Mouse (Mus musculus): ENCODE measurements at regions not wholly inside any gene's neighbourhood (a gene's known extent, or its start where the extent isn't known, plus 50 kb on each side); places are given as distances from the start of the nearest gene placed in this dataset.
A peak's percentile ranks its signal among the peaks of the same experiment; 100 is the strongest.
"Not testable (repeated sequence)": the region's sequence is repeated elsewhere in the genome, so short reads cannot be mapped to it uniquely, and the experiment has no call there.

GRCm38 (mm10) chr16:8914183-8914582, 84.3 kb downstream of the 1810013L24Rik start:
- DNase-seq (ENCODE audit: low read depth, low spot score) = not testable (repeated sequence)

GRCm38 (mm10) chr16:8916091-8916490, 86.2 kb downstream of the 1810013L24Rik start:
- DNase-seq (ENCODE audit: low read depth, low spot score) = no peak

DNA sequence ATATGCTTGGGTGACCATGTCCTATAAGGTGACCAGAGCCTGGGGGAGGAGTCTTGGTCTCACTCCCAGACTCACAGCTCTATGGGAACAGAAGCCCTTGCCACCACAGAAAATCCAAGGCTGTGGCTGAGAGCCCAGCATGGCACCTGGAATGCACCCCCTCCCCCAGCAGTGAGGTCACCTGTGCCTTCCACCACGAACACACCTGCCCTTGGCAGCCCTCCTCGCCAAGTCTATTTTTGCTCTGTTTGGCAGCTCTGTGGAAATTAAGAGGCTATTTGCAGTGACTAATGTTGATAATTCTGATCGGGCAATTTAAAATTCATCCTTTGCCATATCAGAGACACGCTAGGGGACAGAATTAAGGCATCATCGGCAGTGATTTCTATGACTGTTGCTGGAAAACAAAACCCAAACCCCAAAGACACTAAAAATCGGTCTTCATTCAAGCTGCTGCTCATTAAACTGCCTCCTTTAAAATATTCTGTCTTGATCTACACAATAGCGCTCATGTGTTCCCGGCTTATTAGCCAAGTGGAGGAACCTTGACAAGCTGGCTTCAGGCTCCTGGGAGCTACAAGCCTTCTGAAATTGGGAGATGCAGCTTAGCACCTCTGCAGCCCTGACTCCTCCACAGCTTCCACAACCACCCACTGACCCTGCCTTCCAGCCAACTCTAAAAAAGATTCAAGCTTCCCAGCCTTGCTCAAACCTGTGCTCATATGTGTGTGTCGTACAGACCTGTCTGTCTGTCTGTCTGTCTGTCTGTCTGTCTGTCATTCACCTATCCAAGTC, 89.0 kb downstream of the 1810013L24Rik start:
- no peak for DNase-seq (ENCODE audit: low read depth, low spot score)

- DNase-seq (ENCODE audit: low read depth, low spot score) = no peak
Measured at GRCm38 (mm10) chr16:8924732-8925131, 94.8 kb downstream of the 1810013L24Rik start.

DNA sequence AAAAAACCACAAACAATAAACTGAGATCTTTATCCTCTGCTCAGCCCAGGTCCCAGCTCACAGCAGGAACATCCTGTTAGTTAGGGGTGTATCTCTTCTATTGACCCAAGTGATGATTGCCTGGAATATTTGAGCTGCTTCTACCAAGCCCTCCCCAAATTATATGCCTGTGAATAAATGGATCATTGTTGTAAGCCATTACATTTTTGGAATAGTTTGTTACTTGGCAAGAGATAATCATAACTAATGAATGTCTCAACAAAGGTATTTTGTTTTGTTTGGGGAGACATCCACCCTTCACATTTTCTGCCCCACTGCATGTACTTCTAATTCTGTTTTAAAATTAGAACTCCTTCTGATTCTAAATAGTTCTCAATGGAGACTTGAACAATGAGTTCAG, 102.1 kb downstream of the 1810013L24Rik start:
- no peak for DNase-seq (ENCODE audit: low read depth, low spot score)

- DNase-seq (ENCODE audit: low read depth, low spot score) = no peak
Measured at GRCm38 (mm10) chr16:8933121-8933520, 103.2 kb downstream of the 1810013L24Rik start.

- no peak for DNase-seq (ENCODE audit: low read depth, low spot score)
Measured at GRCm38 (mm10) chr16:8936446-8936845, 106.5 kb downstream of the 1810013L24Rik start.

DNA sequence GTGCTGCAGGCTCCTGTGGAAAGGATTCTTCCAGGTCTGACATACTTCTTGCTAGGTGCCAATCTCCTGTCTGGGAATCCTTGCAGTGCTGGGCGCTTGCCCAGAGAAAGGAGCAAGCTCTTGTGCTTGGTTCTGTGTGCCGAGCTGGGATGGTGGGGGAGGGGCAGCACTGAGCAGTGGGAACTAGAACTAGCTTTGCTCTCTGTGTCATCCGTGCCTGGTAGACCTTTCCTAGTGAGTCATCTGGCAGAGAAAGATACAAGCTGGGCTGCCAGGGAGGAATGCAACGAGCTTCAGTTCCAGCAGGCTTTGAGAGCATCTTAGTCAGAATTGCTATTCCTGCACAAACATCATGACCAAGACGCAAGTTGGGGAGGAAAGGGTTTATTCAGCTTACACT, 108.6 kb downstream of the 1810013L24Rik start:
- DNase-seq (ENCODE audit: low read depth, low spot score) = no peak

DNA sequence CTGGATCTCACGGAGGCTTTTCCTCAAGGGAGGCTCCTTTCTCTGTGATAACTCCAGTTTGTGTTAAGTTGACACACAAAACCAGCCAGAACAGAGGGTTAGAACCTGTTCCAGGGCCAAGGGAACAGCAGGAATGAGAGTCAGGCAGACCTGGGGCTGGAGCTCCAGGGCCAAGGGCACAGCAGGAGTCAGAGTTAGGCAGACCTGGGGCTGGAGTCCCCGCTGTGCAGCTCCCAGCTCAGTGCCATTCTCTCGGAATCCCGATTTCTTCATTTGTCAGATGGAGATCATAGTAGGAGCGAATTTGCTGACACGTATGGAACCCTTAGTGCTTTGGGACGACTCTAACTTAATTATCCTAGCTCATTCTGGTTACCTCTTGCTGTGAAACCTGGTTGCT, 109.2 kb downstream of the 1810013L24Rik start:
- DNase-seq (ENCODE audit: low read depth, low spot score) = no peak

- DNase-seq (ENCODE audit: low read depth, low spot score) = no peak
Measured at GRCm38 (mm10) chr16:8944412-8945102, 114.7 kb downstream of the 1810013L24Rik start.

DNA sequence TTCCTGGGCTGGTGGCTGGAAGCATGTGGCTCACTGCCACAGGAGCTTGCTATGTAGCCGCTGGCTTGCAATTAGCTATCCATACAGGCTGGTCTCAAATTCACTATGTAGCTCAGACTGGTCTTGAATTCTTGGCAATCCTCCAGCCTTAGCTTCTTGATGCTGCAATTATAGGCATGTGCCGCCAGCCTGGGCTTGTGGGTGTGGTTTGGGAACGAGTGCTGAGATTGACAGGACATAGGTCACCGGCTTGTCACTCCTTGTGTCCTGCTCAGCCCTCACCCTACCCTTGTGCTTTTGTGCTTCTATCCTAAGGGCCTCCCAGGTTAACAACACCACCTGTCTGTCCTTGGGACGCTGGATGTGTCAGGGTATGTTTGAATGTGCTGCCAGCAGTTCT, 117.9 kb downstream of the 1810013L24Rik start:
- no peak for DNase-seq (ENCODE audit: low read depth, low spot score)

- no peak for DNase-seq (ENCODE audit: low read depth, low spot score)
Measured at GRCm38 (mm10) chr16:8951156-8951899, 121.4 kb downstream of the 1810013L24Rik start.

- DNase-seq (ENCODE audit: low read depth, low spot score) = no peak
Measured at GRCm38 (mm10) chr16:8961739-8962138, 131.8 kb downstream of the 1810013L24Rik start.

DNA sequence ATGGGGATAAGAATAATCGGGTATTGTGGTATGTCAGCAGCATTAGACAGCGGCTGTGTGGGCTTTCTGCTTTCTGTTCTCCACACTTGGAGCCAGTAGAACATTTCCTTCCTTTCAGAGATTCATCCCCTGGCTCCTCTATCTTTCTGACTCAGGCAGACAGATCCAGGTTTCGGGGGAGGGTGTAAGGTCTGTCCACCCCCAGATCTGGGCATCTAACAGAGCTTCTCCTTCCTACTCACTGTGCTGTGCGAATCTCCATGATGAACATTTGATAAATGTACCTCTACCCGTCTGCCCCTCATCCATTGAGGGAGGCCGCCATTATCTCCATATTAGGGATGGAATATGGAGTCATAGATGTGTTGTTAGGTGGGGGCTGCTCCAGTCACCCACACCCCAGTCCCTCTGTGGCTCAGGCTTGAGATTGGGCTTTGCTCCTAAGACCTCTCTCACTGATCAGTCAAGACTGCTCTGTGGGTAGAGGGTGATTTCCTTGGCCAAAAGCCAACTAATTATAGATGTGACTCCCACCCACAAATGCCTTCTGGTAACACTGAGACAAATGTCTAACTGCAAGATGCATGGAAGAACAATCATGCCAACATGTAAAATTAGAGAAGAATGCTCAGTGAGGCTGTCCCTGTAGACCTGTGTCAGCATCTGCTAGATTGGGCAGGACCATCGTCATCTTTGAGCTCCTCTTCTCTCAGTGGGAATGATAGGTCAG, 163.8 kb downstream of the 1810013L24Rik start:
- no peak for DNase-seq (ENCODE audit: low read depth, low spot score)

DNA sequence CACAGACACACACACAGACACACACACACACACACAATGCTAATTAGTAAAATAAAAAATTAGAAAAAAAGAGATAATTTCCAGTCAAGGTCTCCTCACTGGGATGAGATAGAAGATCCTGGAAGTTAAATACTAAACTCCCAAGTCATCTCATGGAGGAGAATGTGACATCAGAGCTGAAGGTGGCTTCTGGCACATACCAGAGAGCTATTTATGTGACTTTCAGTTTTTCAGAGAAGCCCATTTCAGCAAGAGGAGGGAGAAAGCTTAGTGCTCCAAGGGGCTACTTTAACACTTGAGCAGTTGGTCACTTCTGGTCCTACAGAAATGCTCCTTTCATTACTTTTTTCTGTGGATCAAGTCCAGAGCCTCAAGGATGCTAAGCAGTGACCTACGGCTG, 164.6 kb downstream of the 1810013L24Rik start:
- no peak for DNase-seq (ENCODE audit: low read depth, low spot score)

GRCm38 (mm10) chr16:8997250-8997649, 167.3 kb downstream of the 1810013L24Rik start:
- no peak for DNase-seq (ENCODE audit: low read depth, low spot score)

DNA sequence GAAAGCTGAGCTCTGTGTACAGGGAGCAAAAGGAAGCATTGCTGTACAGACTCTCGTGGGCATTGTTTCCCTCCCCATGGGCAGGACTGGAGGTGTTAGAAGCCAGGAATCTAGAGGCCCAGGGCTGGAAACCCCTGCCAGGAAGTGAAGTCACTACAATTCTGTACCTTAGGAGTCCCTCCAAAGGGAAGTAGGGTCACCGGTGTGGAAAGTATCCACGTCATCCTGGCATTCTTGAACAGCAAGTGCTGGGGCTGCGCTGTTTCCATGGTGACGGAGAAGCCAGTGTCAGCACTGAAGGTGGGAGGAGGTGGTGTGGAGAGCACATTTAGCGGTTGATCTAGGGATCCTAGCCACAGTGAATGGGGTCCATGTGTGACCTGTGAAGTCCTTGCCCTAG, 174.1 kb downstream of the 1810013L24Rik start:
- DNase-seq (ENCODE audit: low read depth, low spot score) = no peak

GRCm38 (mm10) chr16:9005933-9006332, 176.0 kb downstream of the 1810013L24Rik start:
- no peak for DNase-seq (ENCODE audit: low read depth, low spot score)

DNA sequence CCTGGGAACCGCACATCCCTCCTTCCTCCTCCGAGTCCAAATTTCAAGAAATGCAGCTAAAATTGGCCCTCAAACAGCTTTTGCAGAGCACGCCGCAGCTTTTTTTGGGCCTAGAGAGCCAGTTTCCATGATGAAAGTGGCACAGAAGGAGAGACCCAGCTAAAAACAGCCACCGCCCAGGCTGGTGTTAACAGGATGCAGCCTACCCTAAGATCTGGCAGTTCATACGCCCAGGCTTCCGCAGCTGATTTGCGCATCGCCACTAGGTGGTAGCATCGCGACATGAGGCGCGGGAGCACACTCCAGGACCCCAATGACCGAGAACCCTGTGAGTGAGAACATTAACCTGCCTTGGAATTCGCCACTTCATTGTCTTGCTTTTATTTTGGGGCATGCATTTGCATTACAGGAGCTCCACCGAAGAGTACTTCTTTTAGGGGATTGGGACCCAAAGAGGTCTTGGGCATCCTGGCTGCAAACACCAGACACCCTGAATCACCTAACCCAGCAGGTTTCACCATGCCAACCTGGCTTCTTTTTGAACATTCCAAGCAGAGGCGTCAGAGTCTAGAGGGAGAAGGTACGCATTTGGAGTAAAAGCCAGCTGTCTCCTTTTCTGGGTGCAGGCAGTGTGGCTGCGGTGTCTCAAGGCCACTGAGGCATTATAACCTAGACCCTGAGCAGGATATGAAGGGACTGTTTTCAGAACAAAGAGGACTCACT, 179.6 kb downstream of the 1810013L24Rik start:
- peak; percentile 22 for DNase-seq (ENCODE audit: low read depth, low spot score)

GRCm38 (mm10) chr16:9011077-9011476, 181.2 kb downstream of the 1810013L24Rik start:
- no peak for DNase-seq (ENCODE audit: low read depth, low spot score)

DNA sequence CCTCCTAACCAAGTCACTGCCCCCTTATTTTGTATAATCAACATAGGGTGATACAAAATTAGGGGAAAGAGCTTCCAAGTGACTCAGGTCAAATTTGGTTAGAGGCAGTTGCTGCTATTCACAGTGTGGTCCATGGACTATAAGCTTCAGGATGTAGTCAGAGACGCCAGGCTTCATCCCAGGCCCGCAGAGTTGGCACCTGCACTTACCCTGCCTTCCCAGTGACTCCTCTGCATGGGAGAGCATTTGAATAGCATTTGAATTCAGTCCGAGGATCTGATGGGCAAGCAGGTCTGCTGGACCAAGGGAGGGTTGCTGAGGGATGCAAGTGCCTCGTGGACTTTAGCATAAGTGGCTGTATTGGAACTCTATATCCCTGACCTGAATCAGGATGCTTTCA, 181.8 kb downstream of the 1810013L24Rik start:
- no peak for DNase-seq (ENCODE audit: low read depth, low spot score)
